Mouse (Mus musculus): ENCODE measurements at regions not wholly inside any gene's neighbourhood (a gene's known extent, or its start where the extent isn't known, plus 50 kb on each side); places are given as distances from the start of the nearest gene placed in this dataset.

GRCm38 (mm10) chr5:118923357-118923756, 362.9 kb downstream of the Med13l start:
- no peak for TF ChIP-seq CTCF (IDR thresholded peaks at IDR 0.05; ENCODE audit: extremely low read depth, insufficient read depth, low read length)
- no peak for TF ChIP-seq POLR2A (IDR thresholded peaks at IDR 0.05; ENCODE audit: extremely low read depth, insufficient read depth, low read length)
- Histone ChIP-seq H3K4me1 (ENCODE audit: control insufficient read depth, insufficient read depth, low read length) (no peaks in the 10 kb centered on the region), H3K4me3 (ENCODE audit: insufficient read depth, low read length) (no peak overlapping the region), H3K27ac (ENCODE audit: insufficient read depth, low read length) (no peak overlapping the region)

GRCm38 (mm10) chr5:118929037-118929436, 368.6 kb downstream of the Med13l start:
- Histone ChIP-seq H3K27ac (ENCODE audit: insufficient read depth, low read length) (no peak overlapping the region), H3K4me3 (ENCODE audit: insufficient read depth, low read length) (no peak overlapping the region), H3K4me1 (ENCODE audit: control insufficient read depth, insufficient read depth, low read length) (no peaks in the 10 kb centered on the region)
- TF ChIP-seq POLR2A (IDR thresholded peaks at IDR 0.05; ENCODE audit: extremely low read depth, insufficient read depth, low read length), result no peak
- no peak for TF ChIP-seq CTCF (IDR thresholded peaks at IDR 0.05; ENCODE audit: extremely low read depth, insufficient read depth, low read length)

GRCm38 (mm10) chr5:118929990-118930501, 369.6 kb downstream of the Med13l start:
- TF ChIP-seq POLR2A (IDR thresholded peaks at IDR 0.05; ENCODE audit: extremely low read depth, insufficient read depth, low read length) (no peak), CTCF (IDR thresholded peaks at IDR 0.05; ENCODE audit: extremely low read depth, insufficient read depth, low read length) (no peak)
- Histone ChIP-seq H3K4me1 (ENCODE audit: control insufficient read depth, insufficient read depth, low read length) (no peaks in the 10 kb centered on the region), H3K4me3 (ENCODE audit: insufficient read depth, low read length) (no peak overlapping the region)

GRCm38 (mm10) chr5:118939336-118940039, 379.0 kb downstream of the Med13l start:
- Histone ChIP-seq H3K4me3 (ENCODE audit: insufficient read depth, low read length) (no peak overlapping the region), H3K4me1 (ENCODE audit: control insufficient read depth, insufficient read depth, low read length) (no peaks in the 10 kb centered on the region), H3K27ac (ENCODE audit: insufficient read depth, low read length) (no peak overlapping the region)
- no peak for TF ChIP-seq POLR2A (IDR thresholded peaks at IDR 0.05; ENCODE audit: extremely low read depth, insufficient read depth, low read length)
- TF ChIP-seq CTCF (IDR thresholded peaks at IDR 0.05; ENCODE audit: extremely low read depth, insufficient read depth, low read length), result no peak

More at GRCm38 (mm10) chr5:118929990-118930501, 369.6 kb downstream of the Med13l start:
- no peak overlapping the region for H3K27ac ChIP-seq (ENCODE audit: insufficient read depth, low read length)

- TF ChIP-seq POLR2A (IDR thresholded peaks at IDR 0.05; ENCODE audit: extremely low read depth, insufficient read depth, low read length) (no peak), CTCF (IDR thresholded peaks at IDR 0.05; ENCODE audit: extremely low read depth, insufficient read depth, low read length) (no peak)
- Histone ChIP-seq H3K27ac (ENCODE audit: insufficient read depth, low read length) (no peak overlapping the region), H3K4me1 (ENCODE audit: control insufficient read depth, insufficient read depth, low read length) (no peaks in the 10 kb centered on the region), H3K4me3 (ENCODE audit: insufficient read depth, low read length) (no peak overlapping the region)
These were observed 383.8 kb downstream of the Med13l start for GRCm38 (mm10) chr5:118944256-118944655.

DNA sequence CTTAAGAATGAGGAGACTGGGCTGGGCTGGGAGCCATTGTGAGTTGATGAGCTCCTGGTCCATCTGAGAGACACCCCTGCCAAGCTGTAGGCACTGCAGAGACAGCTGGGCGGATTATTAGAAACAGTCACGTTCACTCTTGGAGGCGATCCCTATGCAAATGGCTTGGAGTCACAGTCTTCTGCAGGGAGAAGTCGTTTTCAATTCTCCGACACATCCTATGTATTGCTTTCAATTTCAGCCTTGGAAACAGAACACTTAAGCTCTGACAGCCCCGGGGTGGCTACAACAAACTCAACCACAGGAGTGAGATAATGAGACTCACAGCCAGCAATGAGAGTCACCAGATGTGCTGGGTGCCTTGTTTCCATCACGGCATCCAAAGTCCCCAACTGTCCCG, 385.6 kb downstream of the Med13l start:
- Histone ChIP-seq H3K4me3 (ENCODE audit: insufficient read depth, low read length) (no peak overlapping the region), H3K27ac (ENCODE audit: insufficient read depth, low read length) (no peak overlapping the region), H3K4me1 (ENCODE audit: control insufficient read depth, insufficient read depth, low read length) (no peaks in the 10 kb centered on the region)
- TF ChIP-seq CTCF (IDR thresholded peaks at IDR 0.05; ENCODE audit: extremely low read depth, insufficient read depth, low read length), result no peak
- TF ChIP-seq POLR2A (IDR thresholded peaks at IDR 0.05; ENCODE audit: extremely low read depth, insufficient read depth, low read length), result no peak

GRCm38 (mm10) chr5:118946994-118947393, 386.5 kb downstream of the Med13l start:
- no peak overlapping the region for H3K4me3 ChIP-seq (ENCODE audit: insufficient read depth, low read length)
- H3K27ac ChIP-seq (ENCODE audit: insufficient read depth, low read length), result no peak overlapping the region
- TF ChIP-seq POLR2A (IDR thresholded peaks at IDR 0.05; ENCODE audit: extremely low read depth, insufficient read depth, low read length), result no peak
- no peak for TF ChIP-seq CTCF (IDR thresholded peaks at IDR 0.05; ENCODE audit: extremely low read depth, insufficient read depth, low read length)
- H3K4me1 ChIP-seq (ENCODE audit: control insufficient read depth, insufficient read depth, low read length), result no peaks in the 10 kb centered on the region

- H3K4me3 ChIP-seq (ENCODE audit: insufficient read depth, low read length), result no peak overlapping the region
- H3K4me1 ChIP-seq (ENCODE audit: control insufficient read depth, insufficient read depth, low read length), result no peaks in the 10 kb centered on the region
- no peak overlapping the region for H3K27ac ChIP-seq (ENCODE audit: insufficient read depth, low read length)
- TF ChIP-seq CTCF (IDR thresholded peaks at IDR 0.05; ENCODE audit: extremely low read depth, insufficient read depth, low read length) (no peak), POLR2A (IDR thresholded peaks at IDR 0.05; ENCODE audit: extremely low read depth, insufficient read depth, low read length) (no peak)
These were observed 387.8 kb downstream of the Med13l start for GRCm38 (mm10) chr5:118948119-118948786.

- TF ChIP-seq CTCF (IDR thresholded peaks at IDR 0.05; ENCODE audit: extremely low read depth, insufficient read depth, low read length), result no peak
- TF ChIP-seq POLR2A (IDR thresholded peaks at IDR 0.05; ENCODE audit: extremely low read depth, insufficient read depth, low read length), result no peak
- Histone ChIP-seq H3K4me3 (ENCODE audit: insufficient read depth, low read length) (no peak overlapping the region), H3K4me1 (ENCODE audit: control insufficient read depth, insufficient read depth, low read length) (no peaks in the 10 kb centered on the region), H3K27ac (ENCODE audit: insufficient read depth, low read length) (no peak overlapping the region)
These were observed 390.6 kb downstream of the Med13l start for GRCm38 (mm10) chr5:118951067-118951466.
